Mouse (Mus musculus): ENCODE measurements around the gene E430018J23Rik. TPM values are rescaled to one million over a fixed set of nuclear protein-coding genes. Genes with fewer than 3 reads are reported as not detected.

The E430018J23Rik gene
- total and polyA plus RNA-seq, 3 experiments = 2.1 to 2.5 TPM; not detected in 1

DNA sequence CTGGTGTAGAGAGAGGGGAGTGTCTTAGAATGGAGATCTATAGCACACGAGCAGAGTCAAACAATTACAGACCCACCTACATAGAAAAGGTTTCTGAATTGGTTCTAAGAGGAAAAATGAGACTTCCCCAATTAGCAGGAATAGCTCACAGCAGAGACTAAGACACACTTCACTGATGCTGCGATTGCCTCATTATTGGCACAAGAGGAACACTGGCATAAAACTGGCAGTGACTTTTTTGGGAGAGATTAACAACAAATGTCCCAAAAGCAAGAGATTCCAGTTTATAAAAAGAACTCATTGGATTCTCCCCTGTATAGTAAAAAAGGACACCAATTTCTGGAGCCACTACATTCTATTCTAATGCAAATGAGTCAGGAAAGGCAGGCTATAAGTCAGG, 35.6 kb downstream of the E430018J23Rik start:
- H3K9ac ChIP-seq (ENCODE audit: control insufficient read depth, low read depth, low read length, poor library complexity, severe bottlenecking) = no peak overlapping the region
- no peak for TF ChIP-seq SMC3 (IDR thresholded peaks at IDR 0.05; ENCODE audit: low read depth, low read length)
- no peak for TF ChIP-seq POLR2AphosphoS5 (IDR thresholded peaks at IDR 0.05; ENCODE audit: borderline replicate concordance, low read depth, low read length)
- no peak for TF ChIP-seq TAL1 (IDR thresholded peaks at IDR 0.05; ENCODE audit: low read length)
- no peak for TF ChIP-seq HCFC1 (IDR thresholded peaks at IDR 0.05; ENCODE audit: low read depth, low read length)
- H3K79me2 ChIP-seq (ENCODE audit: control insufficient read depth, insufficient read depth, low read length, poor library complexity) = no peaks in the 10 kb centered on the region
- H3K9me3 ChIP-seq (replicated peaks; ENCODE audit: insufficient read depth, low read length) = no peaks in the 10 kb centered on the region
- peaks cover 0 to 1% of the 10 kb centered on the region in 2 experiments; a peak in 1 of 4 replicates for H3K27me3 ChIP-seq (ENCODE audit: control insufficient read depth in 1 of 2, insufficient read depth in 2 of 2, low read length in 2 of 2)
- DNase-seq (ENCODE audit: low read depth, low spot score) = no peak
- H3K4me3 ChIP-seq (ENCODE audit: control insufficient read depth in 1 of 2, insufficient read depth in 1 of 2, low read depth in 2 of 2, low read length in 2 of 2) = no peak overlapping the region
- H3K4me1 ChIP-seq (ENCODE audit: control insufficient read depth in 1 of 2, insufficient read depth in 2 of 2, low read length in 2 of 2) = 0 out of 4 replicates have a peak, but pooled peaks cover 0 to 2% of the 10 kb centered on the region in 2 experiments
- peaks cover 0 to 3% of the 10 kb centered on the region in 2 experiments; a peak in 1 of 4 replicates for H3K36me3 ChIP-seq (ENCODE audit: control insufficient read depth in 1 of 2, insufficient read depth in 2 of 2, low read length in 2 of 2)
- no peak overlapping the region for H3K27ac ChIP-seq (ENCODE audit: control insufficient read depth, low read depth, low read length)

DNA sequence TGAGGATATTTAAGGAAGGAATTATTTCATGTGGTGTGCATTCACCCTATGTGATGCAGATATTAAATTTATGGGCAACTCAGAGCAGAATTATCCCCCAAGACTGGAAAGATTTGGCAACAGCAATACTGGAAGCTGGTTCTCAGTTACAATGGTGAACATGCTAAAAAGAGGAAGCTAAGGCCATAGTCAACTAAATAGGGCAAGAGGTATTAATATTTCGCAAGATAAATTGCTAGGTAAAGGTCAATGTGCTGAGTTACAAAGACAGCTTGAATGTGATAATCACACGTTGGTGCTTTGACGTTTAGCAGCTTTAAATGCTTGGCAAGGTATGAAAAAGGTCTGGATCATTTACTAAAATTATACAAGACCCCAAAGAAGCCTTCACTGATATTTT, 37.6 kb downstream of the E430018J23Rik start:
- Histone ChIP-seq H3K27ac (ENCODE audit: control insufficient read depth, low read depth, low read length) (no peak overlapping the region), H3K9me3 (replicated peaks; ENCODE audit: insufficient read depth, low read length) (no peaks in the 10 kb centered on the region), H3K9ac (ENCODE audit: control insufficient read depth, low read depth, low read length, poor library complexity, severe bottlenecking) (no peak overlapping the region), H3K4me1 (ENCODE audit: control insufficient read depth in 1 of 2, insufficient read depth in 2 of 2, low read length in 2 of 2) (peaks cover 0 to 5% of the 10 kb centered on the region in 2 experiments; a peak in 1 of 4 replicates), H3K36me3 (ENCODE audit: control insufficient read depth in 1 of 2, insufficient read depth in 2 of 2, low read length in 2 of 2) (peaks cover 0 to 3% of the 10 kb centered on the region in 2 experiments; a peak in 2 of 4 replicates), H3K4me3 (ENCODE audit: control insufficient read depth in 1 of 2, insufficient read depth in 1 of 2, low read depth in 2 of 2, low read length in 2 of 2) (no peak overlapping the region), H3K79me2 (ENCODE audit: control insufficient read depth, insufficient read depth, low read length, poor library complexity) (no peaks in the 10 kb centered on the region), H3K27me3 (ENCODE audit: control insufficient read depth in 1 of 2, insufficient read depth in 2 of 2, low read length in 2 of 2) (peaks cover 0 to 1% of the 10 kb centered on the region in 2 experiments; a peak in 2 of 4 replicates)
- TF ChIP-seq TAL1 (IDR thresholded peaks at IDR 0.05; ENCODE audit: low read length) (no peak), MYC (IDR thresholded peaks at IDR 0.05; ENCODE audit: low read depth, low read length) (no peak), GABPA (IDR thresholded peaks at IDR 0.05; ENCODE audit: low read depth, low read length) (no peak), NELFE (IDR thresholded peaks at IDR 0.05; ENCODE audit: low read depth, low read length) (no peak), KAT2A (conservative IDR thresholded peaks at IDR 0.05; ENCODE audit: low read depth, low read length) (no peak), UBTF (IDR thresholded peaks at IDR 0.05; ENCODE audit: borderline replicate concordance, insufficient read depth, low read depth, low read length) (no peak), USF2 (IDR thresholded peaks at IDR 0.05; ENCODE audit: borderline replicate concordance in 1 of 2, insufficient read depth in 1 of 2, low read depth in 1 of 2, low read length in 2 of 2) (no peak), RCOR1 (IDR thresholded peaks at IDR 0.05; ENCODE audit: low read depth, low read length) (no peak), CHD2 (IDR thresholded peaks at IDR 0.05; ENCODE audit: low read length) (no peak), MXI1 (IDR thresholded peaks at IDR 0.05; ENCODE audit: low read depth, low read length) (no peak), MAX (IDR thresholded peaks at IDR 0.05; ENCODE audit: low read length) (no peak)
- no peak for DNase-seq (ENCODE audit: low read depth, low spot score)
